Mouse (Mus musculus): ENCODE data around the gene Nlgn2.

Gene Nlgn2

GRCm38 (mm10) chr11:69837604-69837951, at the start of gene Nlgn2:
TSS of gene Nlgn2 (minus strand) at chr11:69837784.
- DNase-seq = no peak

- DNase-seq = no peak
Observed at GRCm38 (mm10) chr11:69886907-69887635, 49.5 kb upstream of the Nlgn2 start.

- DNase-seq = no peak
Observed at GRCm38 (mm10) chr11:69884663-69885062, 47.1 kb upstream of the Nlgn2 start.

DNA sequence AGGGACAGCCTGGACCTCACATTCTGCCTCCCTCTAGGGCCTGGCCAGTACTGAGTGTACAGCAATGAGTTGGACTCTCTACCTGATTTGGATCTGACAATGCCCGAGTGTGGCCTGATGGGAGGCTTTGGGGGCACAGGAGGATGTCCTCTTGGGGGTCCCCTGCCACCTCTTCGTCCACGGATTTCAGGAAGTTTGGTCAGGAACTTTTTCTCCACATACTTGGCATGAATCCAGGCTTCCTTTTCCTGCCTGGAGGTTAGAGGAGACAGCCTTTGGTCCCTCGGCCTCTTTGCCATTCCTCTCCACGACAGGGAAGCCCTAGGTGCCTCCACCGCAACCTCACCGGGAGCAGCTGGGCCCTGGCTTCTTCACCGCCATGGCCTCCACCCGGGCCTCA, 46.7 kb upstream of the Nlgn2 start:
- DNase-seq = no peak

GRCm38 (mm10) chr11:69883527-69884151, 46.1 kb upstream of the Nlgn2 start:
- peak; percentile 55 for DNase-seq

GRCm38 (mm10) chr11:69883066-69883465, 45.5 kb upstream of the Nlgn2 start:
- DNase-seq = peak; percentile 67

DNA sequence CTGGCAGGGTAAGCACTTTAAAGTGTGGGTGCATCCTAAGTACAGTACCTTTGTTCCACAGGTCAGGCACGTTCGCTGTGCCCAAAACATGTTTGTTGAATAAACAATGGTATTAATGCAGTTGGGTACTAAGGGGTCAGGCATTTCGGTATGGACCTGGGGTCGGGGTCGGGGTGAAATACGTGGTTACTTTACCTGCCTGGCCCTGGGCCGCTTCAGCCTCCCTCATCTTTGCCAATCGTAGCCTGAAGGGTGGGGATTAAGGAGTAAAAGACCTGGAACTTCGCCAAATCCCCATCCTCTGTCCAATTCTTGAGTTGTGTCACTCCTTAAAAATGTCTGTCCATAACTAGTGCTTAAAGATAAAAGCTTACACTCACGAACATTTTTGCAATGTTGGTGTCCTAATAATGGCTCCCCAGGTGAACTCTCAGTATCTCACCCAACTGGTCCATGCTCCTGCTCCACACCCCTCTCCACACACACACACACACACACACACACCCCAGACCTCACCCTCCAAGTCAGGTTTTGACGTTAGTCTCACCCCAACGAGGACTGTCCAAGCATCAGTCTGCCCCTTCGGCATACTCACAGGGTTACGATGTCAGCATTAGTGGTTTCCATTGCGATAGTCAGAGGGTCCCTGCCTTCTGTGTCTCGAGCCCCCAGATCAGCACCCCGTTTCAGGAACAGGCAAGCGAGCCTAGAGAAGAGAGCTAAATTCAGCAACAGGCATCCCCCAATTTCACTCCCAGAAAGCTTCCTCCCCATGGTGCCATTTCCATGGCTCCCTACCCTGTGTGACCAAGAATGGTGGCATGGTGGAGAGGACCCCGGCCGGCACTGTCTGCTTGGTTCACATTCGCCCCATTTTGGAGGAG, 44.4 kb upstream of the Nlgn2 start:
- DNase-seq = peak; percentile 31

DNA sequence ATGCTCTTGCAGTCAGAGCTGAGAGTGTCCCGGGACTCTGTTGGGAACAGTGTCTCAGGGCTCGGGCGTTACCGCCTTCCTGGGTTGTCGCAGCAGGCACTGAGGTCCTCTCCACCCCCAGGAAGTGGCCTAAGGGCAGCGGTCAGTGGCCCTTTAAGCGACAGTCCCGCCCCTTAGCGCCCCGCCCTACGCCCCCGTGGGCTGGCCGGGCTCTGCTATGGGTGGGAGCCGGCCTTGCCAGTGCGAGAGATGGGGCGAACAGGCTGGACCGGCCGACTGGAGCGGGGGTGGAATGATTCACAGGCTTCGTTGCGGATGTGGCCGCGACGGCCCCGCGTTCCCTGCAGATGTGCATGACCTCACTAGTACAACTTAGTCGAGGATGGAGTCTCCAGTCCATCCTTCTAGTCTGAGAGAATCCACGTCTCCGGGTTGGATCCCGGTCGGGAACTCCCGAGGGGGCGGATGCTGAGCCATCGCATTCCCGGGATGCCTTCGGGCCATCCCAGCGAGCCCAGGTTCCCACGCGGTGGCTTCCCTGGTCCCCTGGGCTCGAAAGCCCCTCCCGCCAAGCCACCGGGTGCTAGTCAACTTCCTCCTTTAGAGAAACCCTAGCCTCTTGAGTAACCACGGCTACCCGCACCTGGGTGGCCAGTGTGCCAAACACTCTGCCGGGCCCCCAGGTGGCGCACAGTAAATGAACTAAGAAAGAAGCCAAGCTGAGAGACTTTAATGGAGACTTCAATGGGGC, 43.4 kb upstream of the Nlgn2 start, which contains the start of gene Kctd11:
Gene Kctd11 (minus strand): TSS at position 554 of the 751 bp plus-strand sequence.
- peak; percentile 93 for DNase-seq

DNA sequence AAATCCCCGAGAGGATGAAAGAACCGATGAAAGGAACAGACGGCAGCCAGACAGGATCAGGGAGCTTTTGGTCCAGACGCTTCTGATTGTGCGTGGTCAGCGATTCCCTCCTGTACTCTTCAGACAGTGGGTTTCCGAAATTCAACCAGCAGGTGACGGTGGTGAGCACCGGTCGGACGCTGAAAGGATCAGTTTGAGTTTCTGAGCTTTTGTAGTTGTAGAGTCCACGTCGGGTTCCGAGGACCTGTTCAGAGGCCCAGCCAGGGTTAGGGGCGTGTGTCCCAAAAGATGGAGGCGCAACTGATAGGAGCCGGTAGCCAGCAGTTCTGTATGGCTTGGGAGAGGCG, 42.9 kb upstream of the Nlgn2 start:
- DNase-seq = peak; percentile 86

- peak; percentile 33 for DNase-seq
Observed at GRCm38 (mm10) chr11:69879711-69880110, 42.1 kb upstream of the Nlgn2 start.

DNA sequence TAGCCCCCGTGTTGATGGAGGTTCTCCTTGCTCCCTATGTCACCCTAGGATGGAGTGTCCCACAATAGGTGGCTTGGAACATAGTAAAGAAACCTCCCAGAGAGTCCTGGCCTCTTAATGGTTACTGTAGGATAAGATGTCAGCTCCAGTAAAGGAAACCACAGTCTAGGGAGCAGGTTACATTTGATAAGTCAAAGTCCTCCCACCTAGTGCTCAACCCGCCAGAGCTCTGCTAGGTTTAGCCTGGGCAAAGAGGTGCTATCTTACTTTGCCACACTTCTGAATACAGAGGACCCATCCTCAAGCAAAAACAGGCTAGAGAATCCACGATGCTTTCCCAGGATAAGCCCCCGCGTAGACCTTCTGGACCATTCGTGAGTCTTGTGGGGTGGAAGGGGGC, 41.4 kb upstream of the Nlgn2 start:
- DNase-seq = no peak

DNA sequence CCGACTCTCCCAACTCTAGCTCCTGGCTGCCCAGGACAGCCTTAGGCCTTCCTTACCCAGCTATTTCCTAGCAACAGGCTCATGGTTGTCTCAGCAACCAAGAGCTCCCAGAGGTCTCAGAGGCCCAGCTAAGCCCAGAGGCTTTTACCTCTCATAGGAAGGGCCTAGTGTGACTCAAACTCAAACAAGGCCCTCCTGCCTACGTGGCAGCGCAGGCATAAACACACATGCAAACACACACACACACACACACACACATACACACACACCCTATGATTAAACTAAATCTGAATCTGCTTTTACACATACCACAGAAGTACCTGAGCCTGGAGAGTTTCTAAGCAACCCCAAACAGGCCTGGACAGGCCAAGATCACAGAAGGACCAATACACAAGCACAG, 40.8 kb upstream of the Nlgn2 start:
- DNase-seq = peak; percentile 10

GRCm38 (mm10) chr11:69877878-69878277, 40.3 kb upstream of the Nlgn2 start, which contains the start of gene Tmem95:
TSS of gene Tmem95 (minus strand) at chr11:69878018.
- DNase-seq = peak; percentile 35

GRCm38 (mm10) chr11:69876867-69877266, 39.3 kb upstream of the Nlgn2 start:
- DNase-seq = peak; percentile 93

- DNase-seq = peak; percentile 73
Observed at GRCm38 (mm10) chr11:69876186-69876585, 38.6 kb upstream of the Nlgn2 start.

GRCm38 (mm10) chr11:69872451-69872850, 34.9 kb upstream of the Nlgn2 start:
- no peak for DNase-seq

GRCm38 (mm10) chr11:69871822-69872221, 34.2 kb upstream of the Nlgn2 start:
- DNase-seq = no peak

GRCm38 (mm10) chr11:69870289-69871069, 32.9 kb upstream of the Nlgn2 start:
- DNase-seq = no peak

DNA sequence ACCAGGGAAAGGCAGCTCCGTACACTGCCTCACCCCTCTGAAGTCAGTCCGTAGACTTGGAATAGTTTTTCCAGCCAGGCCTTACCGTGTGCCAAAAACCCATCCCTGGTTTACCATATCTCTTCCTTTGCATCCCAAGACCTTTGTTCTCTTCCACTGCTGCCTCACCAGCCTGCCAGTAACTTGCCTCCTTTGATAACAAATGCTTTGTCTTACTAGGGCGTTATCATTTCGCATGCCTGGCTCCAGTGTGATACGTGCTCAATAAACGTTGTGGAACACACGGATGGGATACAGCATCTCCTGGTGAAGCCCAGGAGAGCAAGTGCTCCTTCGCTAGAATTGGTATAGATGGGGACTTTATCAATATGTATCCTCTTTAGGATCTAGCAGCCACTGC, 29.8 kb upstream of the Nlgn2 start:
- DNase-seq = no peak

DNA sequence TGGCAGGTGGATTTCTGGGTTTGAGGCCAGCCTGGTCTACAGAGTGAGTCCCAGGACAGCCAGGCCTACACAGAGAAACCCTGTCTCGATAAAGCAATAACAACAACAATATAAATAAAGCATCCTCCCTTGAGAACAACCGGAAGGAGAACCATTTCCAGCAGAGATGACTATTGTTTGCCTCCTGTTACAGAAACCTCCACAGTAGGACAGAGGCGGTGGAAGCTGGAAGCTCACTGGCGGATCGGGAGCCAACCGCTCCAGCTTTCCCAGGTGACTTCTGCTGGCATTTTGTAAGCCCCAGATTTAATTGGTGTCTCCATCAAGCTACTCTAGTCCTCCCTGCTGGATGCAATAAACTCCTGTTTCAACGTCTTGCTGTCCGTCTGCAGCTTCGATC, 28.0 kb upstream of the Nlgn2 start:
- DNase-seq = no peak

DNA sequence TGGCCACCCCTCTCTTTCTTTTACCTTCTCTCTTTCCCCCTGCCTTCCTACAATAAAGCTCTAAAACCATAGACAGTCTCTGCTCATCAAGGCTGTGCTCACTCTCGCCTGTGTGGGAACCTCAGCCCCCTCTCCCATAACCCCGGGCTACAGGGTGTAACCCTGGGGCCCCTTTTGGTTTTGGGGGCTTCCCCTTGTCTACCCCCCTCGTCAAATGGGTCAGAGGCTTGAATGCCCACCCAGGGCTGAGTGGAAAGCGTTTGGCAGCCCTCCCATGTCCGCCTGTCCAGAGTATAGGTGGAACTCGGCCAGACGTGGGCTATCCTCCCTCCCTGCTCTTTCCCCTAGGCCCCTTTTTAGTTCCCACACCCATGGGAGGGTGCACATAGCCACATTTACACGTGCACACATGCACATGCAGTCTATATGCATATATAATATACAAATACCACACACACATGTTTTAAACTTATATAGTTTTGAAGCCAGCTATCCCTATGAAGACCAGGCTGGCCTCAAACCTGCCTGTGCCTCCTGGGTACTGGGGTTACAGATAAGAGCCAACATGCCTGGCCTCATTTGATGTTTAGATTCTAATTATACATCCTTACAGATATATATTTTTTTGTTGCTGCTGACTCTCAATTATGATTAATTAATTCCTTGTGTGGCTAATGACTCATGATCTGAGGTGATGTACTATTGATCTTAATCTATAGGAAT, 26.7 kb upstream of the Nlgn2 start:
- no peak for DNase-seq

Measured in kidney, postnatal 10 days (tissue).